Mouse (Mus musculus) heart, embryonic 14.5 days (tissue): ENCODE measurements at regions not wholly inside any gene's neighbourhood (a gene's known extent, or its start where the extent isn't known, plus 50 kb on each side); places are given as distances from the start of the nearest gene placed in this dataset.

Experiments
- ATAC-seq: fragments of 200-750 bp; cut with Nextera tagmentation; 2 replicates; pipeline ENCODE4 v1.8.0; 2017; ENCODE audit warnings: low read depth, moderate TSS enrichment; ENCODE audit not compliant: insufficient number of reproducible peaks, insufficient read depth, low FRiP score
- H3K27ac ChIP-seq, 2 experiments: fragments of 200-500 bp in 1 of 2; fragments of 300-500 bp in 1 of 2; sonication (generic) in 1 of 2; replicated peaks in 1 of 2; 2 replicates each; pipeline ENCODE4 v1.5.1; 2012 to 2014; ENCODE audit warnings: low read depth in 2 of 2, low read length in 2 of 2, control low read depth in 1 of 2, mild to moderate bottlenecking in 1 of 2, mixed read lengths in 1 of 2; ENCODE audit not compliant: control insufficient read depth in 1 of 2, insufficient read depth in 1 of 2
- H3K27me3 ChIP-seq: fragments of 300-500 bp; sonication (generic); 2 replicates; pipeline ENCODE4 v1.6.1; 2014; ENCODE audit warnings: mild to moderate bottlenecking, low read length, control low read depth; ENCODE audit not compliant: control insufficient read depth, insufficient read depth
- H3K36me3 ChIP-seq: fragments of 300-500 bp; sonication (generic); 2 replicates; pipeline ENCODE4 v1.6.1; 2014; ENCODE audit warnings: mild to moderate bottlenecking, control low read depth, low read length, mixed read lengths; ENCODE audit not compliant: control insufficient read depth, insufficient read depth
- H3K4me1 ChIP-seq, 2 experiments: fragments of 200-500 bp in 1 of 2; fragments of 300-500 bp in 1 of 2; sonication (generic) in 1 of 2; 2 replicates each; pipeline ENCODE4 v1.6.1; 2012 to 2014; ENCODE audit warnings: low read length in 2 of 2, control low read depth in 1 of 2, mixed read lengths in 1 of 2; ENCODE audit not compliant: control insufficient read depth in 2 of 2, insufficient read depth in 2 of 2
- H3K4me2 ChIP-seq: fragments of 300-500 bp; sonication (generic); 2 replicates; pipeline ENCODE4 v1.6.1; 2014; ENCODE audit warnings: mild to moderate bottlenecking, low read length
- H3K4me3 ChIP-seq, 2 experiments: fragments of 200-500 bp in 1 of 2; fragments of 300-500 bp in 1 of 2; sonication (generic) in 1 of 2; 2 replicates each; pipeline ENCODE4 v1.5.1; 2012 to 2014; ENCODE audit warnings: low read length in 2 of 2, mild to moderate bottlenecking in 2 of 2, control low read depth in 1 of 2, low read depth in 1 of 2, moderate library complexity in 1 of 2; ENCODE audit not compliant: control insufficient read depth in 1 of 2, insufficient read depth in 1 of 2
- H3K9ac ChIP-seq: fragments of 300-500 bp; sonication (generic); 2 replicates; pipeline ENCODE4 v1.6.1; 2014; ENCODE audit warnings: mild to moderate bottlenecking, low read length
- H3K9me3 ChIP-seq: fragments of 300-500 bp; sonication (generic); 2 replicates; pipeline ENCODE4 v1.6.1; 2016; ENCODE audit warnings: low read length, control low read depth; ENCODE audit not compliant: control insufficient read depth
- WGBS: fragments of 180-500 bp; shearing (Covaris S2); extraction: QIAGEN DNeasy Blood & Tissue Kit; methylation state at CpG from one replicate; pipeline ENCODE4 v1.1.7; 2014; 5-methylcytosine and 5-hydroxymethylcytosine counted together

GRCm38 (mm10) chr9:61707296-61707695 is 207.0 kb downstream of the Rplp1 start:
- H3K4me3 ChIP-seq, result no peak overlapping the region
- no peak overlapping the region for H3K9ac ChIP-seq
- WGBS, result 60% methylated on average over 2 of the region's 2 CpGs
- H3K4me2 ChIP-seq, result no peak overlapping the region
- H3K9me3 ChIP-seq, result no peaks in the 10 kb centered on the region
- no peaks in the 10 kb centered on the region for H3K36me3 ChIP-seq
- ATAC-seq, result no peak
- H3K27ac ChIP-seq, result no peak overlapping the region
- peaks cover 18% of the 10 kb centered on the region for H3K27me3 ChIP-seq
- peaks cover 4 to 8% of the 10 kb centered on the region in 2 experiments; a peak in 2 of 4 replicates for H3K4me1 ChIP-seq

GRCm38 (mm10) chr9:61706263-61706755 is 208.0 kb downstream of the Rplp1 start:
- Histone ChIP-seq H3K9me3 (no peaks in the 10 kb centered on the region), H3K4me1 (peaks cover 4 to 8% of the 10 kb centered on the region in 2 experiments; a peak in 2 of 4 replicates), H3K36me3 (no peaks in the 10 kb centered on the region), H3K4me2 (no peak overlapping the region), H3K27ac (no peak overlapping the region), H3K4me3 (no peak overlapping the region), H3K27me3 (peaks cover 19% of the 10 kb centered on the region), H3K9ac (no peak overlapping the region)
- ATAC-seq, result no peak
- WGBS, result 63% methylated on average over 6 of the region's 6 CpGs

DNA sequence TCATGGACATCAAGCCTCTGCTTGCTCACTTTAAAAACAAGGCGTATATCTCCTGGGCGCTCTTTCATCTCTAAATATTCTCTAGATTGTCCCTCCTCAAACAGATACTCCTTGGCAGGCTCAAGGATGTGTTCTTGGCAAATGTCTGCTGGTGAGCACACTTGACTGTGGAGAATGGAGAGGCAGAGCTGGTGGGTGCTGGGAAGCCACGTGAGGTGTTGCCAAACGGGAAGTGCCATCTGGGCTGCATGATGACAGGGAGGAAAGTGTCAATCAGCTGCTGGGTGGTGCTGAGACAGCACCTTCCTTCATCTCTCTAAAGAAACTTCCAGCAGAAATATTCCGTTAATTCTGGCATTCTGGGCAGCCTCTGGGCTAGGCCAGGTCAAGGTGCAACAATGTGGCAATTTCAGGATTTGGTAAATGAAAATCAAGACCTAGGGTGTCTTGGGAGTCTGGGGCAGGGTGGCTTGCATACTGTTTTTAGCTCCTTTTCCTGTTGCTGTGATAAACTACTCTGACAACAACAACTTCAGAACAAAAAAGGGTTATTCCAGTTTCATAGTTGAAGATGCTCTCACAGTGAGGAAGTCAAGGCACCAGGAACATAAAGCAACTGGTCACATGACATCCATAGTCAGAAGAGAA is 208.6 kb downstream of the Rplp1 start:
- Histone ChIP-seq H3K9me3 (no peaks in the 10 kb centered on the region), H3K36me3 (no peaks in the 10 kb centered on the region), H3K27ac (no peak overlapping the region), H3K9ac (no peak overlapping the region), H3K4me1 (peaks cover 4 to 8% of the 10 kb centered on the region in 2 experiments; a peak in 2 of 4 replicates), H3K4me3 (no peak overlapping the region), H3K4me2 (no peak overlapping the region), H3K27me3 (peaks cover 25% of the 10 kb centered on the region)
- no peak for ATAC-seq
- WGBS, result 43% methylated on average over 5 of the region's 5 CpGs

DNA sequence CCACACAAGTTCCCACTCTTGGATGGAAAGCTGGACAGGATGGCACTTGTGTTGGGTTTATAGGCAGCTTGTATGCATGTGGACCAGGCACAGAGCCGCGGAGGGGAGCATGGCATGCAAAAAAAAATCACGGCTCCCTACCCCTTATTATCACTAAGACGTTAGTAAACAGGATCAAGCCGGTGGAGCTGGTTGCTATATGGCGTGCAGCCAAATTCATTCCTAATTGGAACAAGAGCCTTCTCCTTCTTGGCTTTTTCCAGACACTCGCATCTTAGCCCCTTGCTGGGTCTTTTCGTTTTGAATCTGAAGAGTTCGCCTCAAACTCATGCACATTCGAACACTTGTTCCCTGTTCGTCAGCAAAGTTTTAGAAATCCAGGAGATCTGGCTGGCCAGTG is 211.0 kb downstream of the Rplp1 start:
- H3K4me2 ChIP-seq, result no peak overlapping the region
- H3K27ac ChIP-seq, result no peak overlapping the region
- no peak for ATAC-seq
- H3K27me3 ChIP-seq, result peaks cover 48% of the 10 kb centered on the region
- peaks cover 4 to 8% of the 10 kb centered on the region in 2 experiments; a peak in 2 of 4 replicates for H3K4me1 ChIP-seq
- no peak overlapping the region for H3K4me3 ChIP-seq
- H3K36me3 ChIP-seq, result no peaks in the 10 kb centered on the region
- H3K9me3 ChIP-seq, result no peaks in the 10 kb centered on the region
- WGBS, result 56% methylated on average over 11 of the region's 11 CpGs
- no peak overlapping the region for H3K9ac ChIP-seq

DNA sequence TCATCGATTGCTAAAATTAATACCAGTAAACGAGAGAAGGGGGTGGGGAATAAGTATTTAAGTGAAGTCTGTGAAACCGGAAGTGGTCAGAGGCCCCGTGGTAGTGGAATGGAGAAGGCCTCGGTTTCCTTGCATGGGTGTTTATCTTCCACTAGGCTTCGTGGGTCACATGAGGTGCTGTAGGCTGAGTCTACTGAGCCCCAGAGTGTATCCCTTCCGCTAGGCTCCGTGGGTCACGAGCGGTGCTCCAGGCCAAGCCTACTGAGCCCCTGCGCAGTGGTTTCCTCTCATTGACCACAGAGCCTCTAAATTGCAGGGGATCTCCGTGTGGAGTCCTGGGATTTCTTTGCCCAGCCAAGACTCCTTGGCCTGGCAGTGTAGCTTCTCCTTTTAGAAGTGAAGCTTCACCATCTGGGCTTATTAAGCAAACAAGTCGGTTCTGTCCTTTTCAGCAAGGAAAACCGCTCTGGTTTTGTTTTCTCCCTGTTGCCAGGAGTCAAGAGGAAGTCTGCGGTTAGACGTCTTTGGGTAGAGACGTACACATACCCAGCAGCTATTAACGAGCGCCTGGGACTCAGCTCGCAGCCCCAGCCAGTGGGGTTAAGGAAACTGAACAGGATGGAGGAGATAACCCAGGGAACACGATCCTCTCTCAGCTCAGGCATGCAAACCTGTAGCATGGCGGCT is 211.9 kb downstream of the Rplp1 start:
- WGBS, result 65% methylated on average over 22 of the region's 22 CpGs
- Histone ChIP-seq H3K4me3 (no peak overlapping the region), H3K27me3 (peaks cover 48% of the 10 kb centered on the region), H3K4me1 (0 out of 4 replicates have a peak, but pooled peaks cover 0 to under 1% of the 10 kb centered on the region in 2 experiments), H3K36me3 (no peaks in the 10 kb centered on the region), H3K4me2 (no peak overlapping the region), H3K9ac (no peak overlapping the region), H3K27ac (no peak overlapping the region), H3K9me3 (no peaks in the 10 kb centered on the region)
- no peak for ATAC-seq

DNA sequence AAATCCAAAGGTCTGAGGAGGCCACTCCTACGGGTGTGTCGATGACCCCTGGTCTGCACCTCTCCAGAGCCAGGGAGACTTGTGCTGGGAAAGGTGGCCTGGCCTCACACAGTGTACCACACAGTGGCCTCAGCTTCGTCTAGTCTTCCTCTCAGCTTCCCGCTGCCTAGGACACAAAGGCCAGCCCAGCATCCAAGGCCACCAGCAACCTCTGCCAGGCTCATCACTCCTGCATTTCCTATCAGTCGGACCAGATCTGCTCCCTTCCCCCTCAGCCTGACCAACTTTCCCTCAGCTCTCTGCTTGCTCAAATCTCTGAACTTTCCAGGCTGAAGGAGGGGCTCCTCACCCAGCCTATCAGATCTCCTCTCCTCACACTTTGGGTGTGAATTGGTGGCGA is 213.8 kb downstream of the Rplp1 start:
- no peak for ATAC-seq
- H3K4me2 ChIP-seq, result no peak overlapping the region
- H3K27me3 ChIP-seq, result peaks cover 65% of the 10 kb centered on the region
- 61% methylated on average over 6 of the region's 6 CpGs for WGBS
- no peak overlapping the region for H3K4me3 ChIP-seq
- no peak overlapping the region for H3K9ac ChIP-seq
- no peak overlapping the region for H3K27ac ChIP-seq
- H3K36me3 ChIP-seq, result no peaks in the 10 kb centered on the region
- H3K4me1 ChIP-seq, result no peaks in the 10 kb centered on the region
- H3K9me3 ChIP-seq, result no peaks in the 10 kb centered on the region

DNA sequence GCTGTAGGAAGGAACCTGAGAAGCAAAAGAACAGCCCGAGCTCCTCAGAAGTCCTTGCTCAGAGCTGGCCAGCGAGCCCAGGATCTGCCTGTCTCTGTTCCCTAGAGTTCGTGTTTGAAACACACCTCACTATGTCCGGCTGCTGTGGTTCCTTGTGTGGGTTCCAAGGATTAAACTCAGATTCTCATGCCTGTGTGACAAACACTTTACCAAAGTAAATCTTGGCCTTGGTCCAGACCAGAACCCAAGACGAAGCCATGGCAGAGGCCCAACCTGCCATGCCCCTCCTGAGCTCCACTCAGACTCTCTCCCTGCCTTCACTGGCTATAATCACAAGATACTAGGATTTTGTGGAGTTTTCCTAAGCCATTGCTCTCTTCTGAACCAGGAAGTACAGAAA is 214.7 kb downstream of the Rplp1 start:
- H3K9ac ChIP-seq, result no peak overlapping the region
- H3K27me3 ChIP-seq, result peaks cover 73% of the 10 kb centered on the region
- no peak overlapping the region for H3K4me2 ChIP-seq
- H3K9me3 ChIP-seq, result no peaks in the 10 kb centered on the region
- no peak overlapping the region for H3K4me3 ChIP-seq
- H3K36me3 ChIP-seq, result no peaks in the 10 kb centered on the region
- WGBS, result 73% methylated on average over 5 of the region's 5 CpGs
- ATAC-seq, result no peak
- H3K4me1 ChIP-seq, result peaks cover 0 to 3% of the 10 kb centered on the region in 2 experiments; a peak in 1 of 4 replicates
- no peak overlapping the region for H3K27ac ChIP-seq
